Mouse (Mus musculus): Measurements from ENCODE around the gene Ift22. TPM values are rescaled to one million over a fixed set of nuclear protein-coding genes. Genes with fewer than 3 reads are reported as not detected.

The Ift22 gene
- polyA plus RNA-seq (2017; shearing (Covaris generic)), result 1 to 10 TPM; 7.7 to 9.2 TPM

DNA sequence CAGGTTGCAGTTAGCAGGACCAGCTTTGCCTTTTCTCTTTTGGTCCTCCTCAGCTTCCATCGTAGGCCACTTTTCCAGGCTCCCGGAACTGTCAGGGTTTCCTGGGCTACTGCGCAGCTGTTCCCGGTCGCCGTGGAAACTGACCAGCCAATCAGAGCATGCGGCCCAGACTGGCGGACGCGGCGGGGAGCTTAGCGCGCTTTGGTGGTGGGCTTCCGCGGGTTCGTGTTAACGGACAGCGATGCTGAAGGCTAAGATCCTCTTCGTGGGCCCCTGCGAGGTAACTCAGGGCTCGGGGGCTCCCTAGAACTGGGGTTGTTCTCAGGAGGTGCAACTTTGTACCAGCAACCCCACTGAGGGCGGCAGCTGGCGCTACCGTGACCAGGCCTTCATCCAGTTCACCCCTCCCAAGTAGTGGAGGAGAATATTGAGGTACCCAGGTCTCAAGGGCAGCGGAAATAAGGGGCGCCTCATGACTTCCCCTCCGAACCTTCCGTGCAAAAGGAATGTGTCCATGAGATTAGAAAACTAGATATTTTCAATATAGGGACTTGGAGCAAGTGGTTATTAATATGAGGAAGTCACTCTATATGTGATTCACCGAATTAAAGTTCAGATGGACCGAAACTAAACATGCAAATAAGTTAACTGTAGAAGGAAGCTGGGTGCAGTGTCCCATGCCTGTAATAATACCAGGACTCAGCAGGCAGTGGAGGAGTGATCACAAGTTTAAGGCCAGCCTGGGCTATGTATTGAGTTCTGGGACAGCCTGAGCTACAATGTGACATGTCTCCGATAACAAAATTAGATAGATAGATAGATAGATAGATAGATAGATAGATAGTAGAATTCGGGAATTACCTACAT lies at the start of gene Ift22:
Gene Ift22 (plus strand): TSS at position 160 of the 867 bp plus-strand sequence.

GRCm38 (mm10) chr5:136882788-136883439 lies 25.0 kb upstream of the Ift22 start, which contains the start of gene Col26a1:
Gene Col26a1, minus strand, starts transcription at chr5:136883209.

DNA sequence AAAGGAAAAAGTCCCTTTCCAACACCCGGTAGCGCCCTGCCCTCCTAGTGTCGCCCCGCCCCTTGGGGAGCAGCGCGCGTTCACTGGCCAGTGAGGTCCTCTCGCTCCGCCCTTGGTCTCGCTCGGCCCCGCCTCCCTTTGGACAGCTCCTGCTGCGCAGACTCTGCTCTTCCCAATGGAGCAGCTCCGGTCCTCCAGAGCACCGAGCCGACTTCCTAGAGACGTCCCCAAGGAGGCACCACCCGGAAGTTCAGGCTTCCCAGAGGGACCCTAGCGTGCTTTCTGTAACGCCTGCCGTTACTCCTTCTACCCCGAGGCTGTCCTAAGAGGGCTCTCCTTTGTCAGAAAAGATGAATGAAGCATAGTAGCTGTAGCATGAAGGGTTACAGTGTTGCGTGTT lies 45.1 kb downstream of the Ift22 start, which contains the start of gene Fis1:
Gene Fis1 (plus strand): TSS at position 261 of the 400 bp plus-strand sequence.

Other genes starting within 250 kb of the Ift22 start
- gene Myl10, start 215.0 kb upstream of the Ift22 start, polyA plus RNA-seq (2017; shearing (Covaris generic)), result under 1 TPM in 1 of 2 experiments, not detected in 1; 0.31 TPM
- 1 to 10 TPM in 1 of 2 experiments, under 1 TPM in 1; 0.76 to 6.1 TPM for gene Col26a1, start 24.9 kb upstream of the Ift22 start, polyA plus RNA-seq (2017; shearing (Covaris generic))
- 100 to 1,000 TPM; 204 to 262 TPM for gene Fis1, start 45.1 kb downstream of the Ift22 start, polyA plus RNA-seq (2017; shearing (Covaris generic))
- not detected for gene Cldn15, start 58.5 kb downstream of the Ift22 start, polyA plus RNA-seq (2017; shearing (Covaris generic))
- 10 to 100 TPM in 1 of 2 experiments, 1 to 10 TPM in 1; 9.8 to 16.2 TPM for gene Plod3, start 78.9 kb downstream of the Ift22 start, polyA plus RNA-seq (2017; shearing (Covaris generic))
- gene Znhit1, start 79.9 kb downstream of the Ift22 start, polyA plus RNA-seq (2017; shearing (Covaris generic)), result 10 to 100 TPM; 41.9 to 59.2 TPM
- not detected for gene Vgf, start 118.2 kb downstream of the Ift22 start, polyA plus RNA-seq (2017; shearing (Covaris generic))
- gene Ap1s1, start 138.0 kb downstream of the Ift22 start, polyA plus RNA-seq (2017; shearing (Covaris generic)), result 10 to 100 TPM; 71.3 to 86.8 TPM
- 1 to 10 TPM in 1 of 2 experiments, under 1 TPM in 1; 0.14 to 1.6 TPM for gene Serpine1, start 164.1 kb downstream of the Ift22 start, polyA plus RNA-seq (2017; shearing (Covaris generic))
- gene Trim56, start 208.1 kb downstream of the Ift22 start, polyA plus RNA-seq (2017; shearing (Covaris generic)), result 10 to 100 TPM; 11.7 to 16.4 TPM
- under 1 TPM in 1 of 2 experiments, not detected in 1; 0.93 TPM for gene Muc3, start 241.2 kb downstream of the Ift22 start, polyA plus RNA-seq (2017; shearing (Covaris generic))